Mouse (Mus musculus) testis, adult 2 months (tissue): ENCODE measurements around the gene Aff1.

Experiments used
- CTCF ChIP-seq: fragments of 200-500 bp; IDR thresholded peaks from 2 replicates; pipeline ENCODE4 v1.5.1; 2012; ENCODE audit warnings: low read depth, mild to moderate bottlenecking, inconsistent platforms, low read length, moderate library complexity; ENCODE audit not compliant: control insufficient read depth, insufficient read depth, insufficient replicate concordance
- POLR2A ChIP-seq: fragments of 200-500 bp; IDR thresholded peaks from 2 replicates; pipeline ENCODE4 v1.6.1; 2012; ENCODE audit warnings: low read depth, mild to moderate bottlenecking, inconsistent platforms, low read length, moderate library complexity; ENCODE audit not compliant: control insufficient read depth

GRCm38 (mm10) chr5:103839265-103839626, 147.1 kb downstream of the Aff1 start:
- TF ChIP-seq CTCF = no peak
- TF ChIP-seq POLR2A = no peak
